Mouse (Mus musculus) retina, postnatal 7 days (tissue): ENCODE results near the gene Prr14.

Source experiments
- DNase-seq: peaks from one replicate; pipeline ENCODE4 v3.0.0-alpha.2; 2012; ENCODE audit warnings: low read depth, low spot score

The Prr14 gene

DNA sequence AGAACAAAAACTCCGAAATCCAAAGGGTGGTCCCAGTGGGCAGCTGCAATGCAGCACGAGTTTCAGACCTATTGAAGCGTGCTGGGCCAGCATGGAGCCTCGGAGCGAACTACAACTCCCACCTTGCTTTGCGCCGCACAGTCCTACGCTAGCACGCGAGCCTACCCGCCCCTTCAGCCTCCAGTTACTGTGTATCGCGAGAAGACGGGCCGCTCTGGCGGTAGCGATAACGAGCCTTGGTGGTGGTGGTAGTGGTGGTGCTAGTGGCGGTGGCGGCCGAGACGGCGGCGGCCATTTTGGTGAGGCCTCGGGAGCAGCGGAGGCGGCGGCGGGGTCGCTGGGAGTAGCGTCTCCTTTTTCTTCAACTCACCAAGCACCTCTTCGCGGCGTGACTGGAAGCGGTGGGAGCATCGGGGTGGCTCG, 52.4 kb downstream of the Prr14 start, which contains the start of gene Srcap:
Gene Srcap, plus strand, starts transcription at position 176 of the 423 bp plus-strand sequence.
- DNase-seq = peak; percentile 90

DNA sequence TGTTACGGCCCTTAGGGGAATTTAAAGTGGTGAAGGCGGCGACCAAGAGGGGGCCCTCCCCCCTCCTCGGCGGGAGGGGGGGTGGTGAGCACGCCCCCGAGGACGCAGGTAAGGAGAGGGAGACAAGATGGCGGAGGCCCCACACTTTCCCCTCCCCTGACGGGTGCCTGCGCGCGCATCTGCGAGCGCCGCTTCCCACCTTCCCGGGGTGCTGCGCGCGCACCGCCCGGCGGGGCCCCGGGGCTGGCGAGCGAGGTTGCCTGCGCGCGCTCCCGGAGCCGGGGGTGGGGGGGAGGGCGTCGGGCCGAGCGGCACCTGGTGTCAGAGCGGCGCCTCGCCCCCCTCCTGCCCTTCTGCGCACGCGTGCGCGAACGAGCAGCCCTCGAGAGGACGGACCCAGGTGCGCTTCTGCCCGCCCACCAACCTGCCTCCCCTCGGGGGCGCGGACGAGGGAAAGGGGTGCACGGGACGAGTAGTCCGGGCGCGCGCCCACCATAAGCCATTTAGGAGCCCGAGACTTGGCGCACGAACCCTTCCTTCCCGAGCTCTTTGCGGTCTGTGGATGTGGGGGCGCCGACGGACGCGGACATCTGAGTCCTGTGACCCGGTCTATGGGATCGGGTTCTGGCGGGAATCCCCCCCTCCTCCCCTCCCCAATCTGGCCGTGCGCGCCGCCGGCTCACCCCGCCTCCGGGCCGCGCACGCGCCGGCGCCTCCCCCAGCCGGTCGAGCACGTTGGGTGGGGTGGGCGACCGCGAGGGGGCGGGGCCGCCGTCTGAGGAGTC, 53.0 kb downstream of the Prr14 start:
- DNase-seq = peak; percentile 94

DNA sequence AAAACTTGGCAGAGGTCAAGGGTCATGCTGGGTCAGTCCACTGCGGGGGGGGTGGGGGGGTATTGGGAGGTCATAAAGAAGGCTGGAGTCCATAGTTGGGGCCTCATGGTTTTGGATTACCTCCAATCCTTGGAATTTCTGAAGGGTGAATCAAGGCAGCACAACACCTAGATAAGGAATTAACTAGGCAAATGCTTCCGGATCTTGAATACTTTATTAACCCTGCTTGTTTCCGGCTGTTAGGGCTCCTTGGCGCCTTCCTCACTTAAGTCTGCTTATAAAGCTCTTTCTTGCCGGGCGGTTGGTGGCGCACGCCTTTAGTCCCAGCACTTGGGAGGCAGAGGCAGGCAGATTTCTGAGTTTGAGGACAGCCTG, 53.6 kb downstream of the Prr14 start:
- no peak for DNase-seq

DNA sequence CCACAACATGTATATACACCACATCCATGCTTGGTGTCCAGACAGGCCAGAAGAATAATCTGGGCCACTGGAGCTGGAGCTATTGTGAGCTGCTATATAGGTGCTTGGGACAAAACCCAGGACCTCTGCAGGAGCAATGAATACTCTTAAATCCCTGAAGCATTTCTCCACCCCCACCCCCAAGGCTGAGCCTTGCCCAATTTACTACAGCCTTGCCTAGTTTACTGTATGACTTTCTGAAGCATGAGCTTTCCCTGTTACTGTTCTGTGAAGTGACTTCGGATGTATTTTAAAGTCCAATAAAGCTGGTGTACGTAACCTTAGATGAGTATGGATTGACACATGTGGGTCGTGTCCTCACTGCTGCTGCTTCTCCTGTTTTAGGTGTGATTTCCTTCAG, 54.4 kb downstream of the Prr14 start:
- no peak for DNase-seq

DNA sequence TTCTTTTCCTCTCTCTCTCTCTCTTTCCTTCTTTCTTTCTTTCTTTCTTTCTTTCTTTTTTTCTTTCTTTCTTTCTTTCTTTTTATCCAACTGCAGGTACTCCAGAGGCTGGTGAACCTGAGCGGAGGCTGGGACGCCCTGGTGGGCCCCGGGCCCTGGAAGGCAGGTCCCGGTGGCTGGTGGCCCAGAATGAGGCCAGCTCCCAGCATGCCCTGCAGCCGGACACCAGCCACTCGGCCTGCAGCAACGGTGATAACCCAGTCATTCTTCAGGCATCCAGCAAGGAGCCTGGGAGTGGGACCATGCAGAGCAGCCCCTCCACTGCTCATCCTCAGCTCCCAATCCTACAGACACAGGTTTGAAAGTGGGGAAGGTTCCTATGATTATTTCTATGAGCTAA, 56.4 kb downstream of the Prr14 start:
- no peak for DNase-seq

DNA sequence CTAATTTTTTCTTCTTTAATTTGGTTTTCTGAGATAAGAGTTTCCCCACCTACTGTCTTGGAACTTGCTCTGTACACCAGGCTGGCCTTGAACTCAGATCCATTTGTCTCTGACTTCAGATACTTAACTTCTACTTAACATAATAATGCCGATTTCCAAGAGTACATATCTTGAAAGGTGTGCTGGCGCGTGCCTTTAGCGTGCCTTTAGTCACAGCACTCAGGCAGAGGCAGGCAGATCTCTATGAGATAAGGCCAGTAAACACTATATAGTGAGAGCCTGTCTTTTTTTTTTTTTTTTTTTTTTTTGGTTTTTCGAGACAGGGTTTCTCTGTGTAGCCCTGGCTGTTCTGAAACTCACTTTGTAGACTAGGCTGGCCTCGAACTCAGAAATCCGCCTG, 56.9 kb downstream of the Prr14 start:
- DNase-seq = no peak

DNA sequence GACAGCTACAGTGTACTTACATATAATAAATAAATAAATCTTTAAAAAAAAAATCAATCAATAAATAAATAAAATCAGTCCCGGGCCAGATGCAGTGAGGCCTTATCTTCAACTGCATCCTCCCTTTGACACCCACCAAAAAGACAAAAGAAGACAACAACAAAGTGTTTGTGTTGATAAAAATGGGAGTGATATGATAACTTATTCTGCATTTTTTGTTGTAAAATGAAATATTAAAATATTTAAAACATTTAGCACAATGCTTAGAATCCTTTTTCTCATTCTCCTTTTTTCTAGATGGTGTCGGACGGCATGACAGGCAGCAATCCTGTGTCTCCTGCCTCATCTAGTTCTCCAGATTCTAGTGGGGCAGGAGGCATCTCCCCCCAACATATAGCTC, 59.9 kb downstream of the Prr14 start, which contains the start of gene Gm42715:
Gene Gm42715, plus strand, starts transcription at position 301 of the 400 bp plus-strand sequence.
- no peak for DNase-seq
